Mouse (Mus musculus): ENCODE measurements around the gene Eif3g. TPM values are rescaled to one million over a fixed set of nuclear protein-coding genes. Genes with fewer than 3 reads are reported as not detected.
A peak's percentile ranks its signal among the peaks of the same experiment; 100 is the strongest.

Eif3g gene
- polyA plus RNA-seq, 1 experiment from 2014 or later, result 354 TPM

- Histone ChIP-seq H3K4me1 (ENCODE audit: control insufficient read depth, insufficient read depth, low read length) (no peaks in the 10 kb centered on the region), H3K9ac (ENCODE audit: low read length) (no peak overlapping the region), H3K27ac (ENCODE audit: low read depth, low read length) (no peak overlapping the region), H3K9me3 (ENCODE audit: control insufficient read depth, low read length) (no peaks in the 10 kb centered on the region), H3K4me3 (ENCODE audit: low read depth, low read length) (no peak overlapping the region), H3K36me3 (ENCODE audit: control insufficient read depth, insufficient read depth, low read length) (no peaks in the 10 kb centered on the region), H3K4me2 (no peak overlapping the region), H3K27me3 (ENCODE audit: control insufficient read depth, insufficient read depth, low read length) (peaks cover 24% of the 10 kb centered on the region)
- ATAC-seq (ENCODE audit: low FRiP score) (no peak), DNase-seq (ENCODE audit: low spot score, missing footprints) (no peak)
- WGBS, result 8% methylated on average over 19 of the region's 19 CpGs
Observed at GRCm38 (mm10) chr9:20869246-20869645, 29.2 kb downstream of the Eif3g start.

GRCm38 (mm10) chr9:20868448-20869001, 29.9 kb downstream of the Eif3g start, which contains the start of gene A230050P20Rik:
TSS of gene A230050P20Rik (plus strand) at chr9:20868642.
- H3K9me3 ChIP-seq (ENCODE audit: control insufficient read depth, low read length), result no peaks in the 10 kb centered on the region
- no peak within 1 kb of the TSS for H3K9ac ChIP-seq (ENCODE audit: low read length)
- no peak within 1 kb of the TSS for H3K27ac ChIP-seq (ENCODE audit: low read depth, low read length)
- ATAC-seq (ENCODE audit: low FRiP score) (no peak), DNase-seq (ENCODE audit: low spot score, missing footprints) (peak; percentile 88)
- WGBS, result 10% methylated on average over 53 of the region's 53 CpGs
- no peak within 1 kb of the TSS for H3K4me2 ChIP-seq
- no peaks in the 10 kb centered on the region for H3K36me3 ChIP-seq (ENCODE audit: control insufficient read depth, insufficient read depth, low read length)
- H3K4me1 ChIP-seq (ENCODE audit: control insufficient read depth, insufficient read depth, low read length), result no peaks in the 10 kb centered on the region
- peaks cover 24% of the 10 kb centered on the region for H3K27me3 ChIP-seq (ENCODE audit: control insufficient read depth, insufficient read depth, low read length)
- peak within 1 kb of the TSS; percentile 14; the same call in 1 of the 2 replicates for H3K4me3 ChIP-seq (ENCODE audit: low read depth, low read length)

GRCm38 (mm10) chr9:20866879-20867278, 31.5 kb downstream of the Eif3g start:
- Histone ChIP-seq H3K36me3 (ENCODE audit: control insufficient read depth, insufficient read depth, low read length) (no peaks in the 10 kb centered on the region), H3K4me3 (ENCODE audit: low read depth, low read length) (no peak overlapping the region), H3K4me1 (ENCODE audit: control insufficient read depth, insufficient read depth, low read length) (no peaks in the 10 kb centered on the region), H3K9me3 (ENCODE audit: control insufficient read depth, low read length) (no peaks in the 10 kb centered on the region), H3K9ac (ENCODE audit: low read length) (no peak overlapping the region), H3K27me3 (ENCODE audit: control insufficient read depth, insufficient read depth, low read length) (peaks cover 24% of the 10 kb centered on the region), H3K27ac (ENCODE audit: low read depth, low read length) (no peak overlapping the region), H3K4me2 (no peak overlapping the region)
- ATAC-seq (ENCODE audit: low FRiP score) (no peak), DNase-seq (ENCODE audit: low spot score, missing footprints) (no peak)
- 61% methylated on average over 3 of the region's 3 CpGs for WGBS

GRCm38 (mm10) chr9:20862225-20862624, 36.2 kb downstream of the Eif3g start:
- no peaks in the 10 kb centered on the region for H3K36me3 ChIP-seq (ENCODE audit: control insufficient read depth, insufficient read depth, low read length)
- DNase-seq (ENCODE audit: low spot score, missing footprints) (no peak), ATAC-seq (ENCODE audit: low FRiP score) (no peak)
- no peak overlapping the region for H3K4me2 ChIP-seq
- H3K27me3 ChIP-seq (ENCODE audit: control insufficient read depth, insufficient read depth, low read length), result no peaks in the 10 kb centered on the region
- no peaks in the 10 kb centered on the region for H3K9me3 ChIP-seq (ENCODE audit: control insufficient read depth, low read length)
- no peak overlapping the region for H3K4me3 ChIP-seq (ENCODE audit: low read depth, low read length)
- no peak overlapping the region for H3K9ac ChIP-seq (ENCODE audit: low read length)
- no peak overlapping the region for H3K27ac ChIP-seq (ENCODE audit: low read depth, low read length)
- 51% methylated on average over 4 of the region's 4 CpGs for WGBS
- H3K4me1 ChIP-seq (ENCODE audit: control insufficient read depth, insufficient read depth, low read length), result no peaks in the 10 kb centered on the region

- Histone ChIP-seq H3K9me3 (ENCODE audit: control insufficient read depth, low read length) (no peaks in the 10 kb centered on the region), H3K4me3 (ENCODE audit: low read depth, low read length) (no peak overlapping the region), H3K9ac (ENCODE audit: low read length) (no peak overlapping the region), H3K4me2 (no peak overlapping the region), H3K36me3 (ENCODE audit: control insufficient read depth, insufficient read depth, low read length) (no peaks in the 10 kb centered on the region), H3K27ac (ENCODE audit: low read depth, low read length) (no peak overlapping the region), H3K4me1 (ENCODE audit: control insufficient read depth, insufficient read depth, low read length) (no peaks in the 10 kb centered on the region), H3K27me3 (ENCODE audit: control insufficient read depth, insufficient read depth, low read length) (no peaks in the 10 kb centered on the region)
- WGBS, result 14% methylated on average over 4 of the region's 4 CpGs
- ATAC-seq (ENCODE audit: low FRiP score), result no peak
- no peak for DNase-seq (ENCODE audit: low spot score, missing footprints)
Observed at GRCm38 (mm10) chr9:20861821-20862220, 36.6 kb downstream of the Eif3g start.

GRCm38 (mm10) chr9:20859926-20860325, 38.5 kb downstream of the Eif3g start:
- Histone ChIP-seq H3K36me3 (ENCODE audit: control insufficient read depth, insufficient read depth, low read length) (no peaks in the 10 kb centered on the region), H3K9me3 (ENCODE audit: control insufficient read depth, low read length) (no peaks in the 10 kb centered on the region), H3K4me3 (ENCODE audit: low read depth, low read length) (no peak overlapping the region), H3K27ac (ENCODE audit: low read depth, low read length) (no peak overlapping the region), H3K4me1 (ENCODE audit: control insufficient read depth, insufficient read depth, low read length) (no peaks in the 10 kb centered on the region), H3K27me3 (ENCODE audit: control insufficient read depth, insufficient read depth, low read length) (no peaks in the 10 kb centered on the region), H3K4me2 (no peak overlapping the region), H3K9ac (ENCODE audit: low read length) (no peak overlapping the region)
- WGBS, result 49% methylated on average over 6 of the region's 6 CpGs
- DNase-seq (ENCODE audit: low spot score, missing footprints), result no peak
- no peak for ATAC-seq (ENCODE audit: low FRiP score)

GRCm38 (mm10) chr9:20857131-20857530, 41.3 kb downstream of the Eif3g start:
- H3K36me3 ChIP-seq (ENCODE audit: control insufficient read depth, insufficient read depth, low read length), result no peaks in the 10 kb centered on the region
- H3K4me2 ChIP-seq, result no peak overlapping the region
- H3K4me3 ChIP-seq (ENCODE audit: low read depth, low read length), result no peak overlapping the region
- H3K27ac ChIP-seq (ENCODE audit: low read depth, low read length), result no peak overlapping the region
- no peaks in the 10 kb centered on the region for H3K27me3 ChIP-seq (ENCODE audit: control insufficient read depth, insufficient read depth, low read length)
- WGBS, result 16% methylated on average over 6 of the region's 6 CpGs
- no peaks in the 10 kb centered on the region for H3K4me1 ChIP-seq (ENCODE audit: control insufficient read depth, insufficient read depth, low read length)
- ATAC-seq (ENCODE audit: low FRiP score) (no peak), DNase-seq (ENCODE audit: low spot score, missing footprints) (peak; percentile 87)
- no peak overlapping the region for H3K9ac ChIP-seq (ENCODE audit: low read length)
- no peaks in the 10 kb centered on the region for H3K9me3 ChIP-seq (ENCODE audit: control insufficient read depth, low read length)

GRCm38 (mm10) chr9:20850179-20850578, 48.2 kb downstream of the Eif3g start:
- no peak for ATAC-seq (ENCODE audit: low FRiP score)
- DNase-seq (ENCODE audit: low spot score, missing footprints), result no peak
- no peaks in the 10 kb centered on the region for H3K27me3 ChIP-seq (ENCODE audit: control insufficient read depth, insufficient read depth, low read length)
- H3K4me2 ChIP-seq, result no peak overlapping the region
- H3K4me3 ChIP-seq (ENCODE audit: low read depth, low read length), result no peak overlapping the region
- no peak overlapping the region for H3K9ac ChIP-seq (ENCODE audit: low read length)
- H3K9me3 ChIP-seq (ENCODE audit: control insufficient read depth, low read length), result no peaks in the 10 kb centered on the region
- no peaks in the 10 kb centered on the region for H3K4me1 ChIP-seq (ENCODE audit: control insufficient read depth, insufficient read depth, low read length)
- no peaks in the 10 kb centered on the region for H3K36me3 ChIP-seq (ENCODE audit: control insufficient read depth, insufficient read depth, low read length)
- WGBS, result 88% methylated on average over 2 of the region's 2 CpGs
- no peak overlapping the region for H3K27ac ChIP-seq (ENCODE audit: low read depth, low read length)
